Mouse (Mus musculus) kidney, embryonic 14.5 days (tissue): ENCODE data around the gene Dnah5. TPM values are rescaled to one million over a fixed set of nuclear protein-coding genes. Genes with fewer than 3 reads are reported as not detected.

Source experiments
- ATAC-seq: fragments of 200-750 bp; cut with Nextera tagmentation; 2 replicates; pipeline ENCODE4 v1.8.0; 2017; ENCODE audit warnings: moderate number of reproducible peaks, mild to moderate bottlenecking, moderate TSS enrichment, moderate library complexity; ENCODE audit not compliant: low FRiP score, low TSS enrichment
- H3K27ac ChIP-seq: fragments of 300-500 bp; sonication (generic); 2 replicates; pipeline ENCODE4 v1.5.1; 2014; ENCODE audit warnings: low read depth, mild to moderate bottlenecking, low read length, moderate library complexity, mixed read lengths
- H3K27me3 ChIP-seq: fragments of 300-500 bp; sonication (generic); 2 replicates; pipeline ENCODE4 v1.6.1; 2014; ENCODE audit warnings: mild to moderate bottlenecking, low read length; ENCODE audit not compliant: control insufficient read depth, insufficient read depth
- H3K36me3 ChIP-seq: fragments of 300-500 bp; sonication (generic); 2 replicates; pipeline ENCODE4 v1.6.1; 2014; ENCODE audit warnings: low read length, mixed read lengths; ENCODE audit not compliant: control insufficient read depth, insufficient read depth
- H3K4me1 ChIP-seq: fragments of 300-500 bp; sonication (generic); 2 replicates; pipeline ENCODE4 v1.6.1; 2014; ENCODE audit warnings: low read length, mixed read lengths; ENCODE audit not compliant: control insufficient read depth, insufficient read depth
- H3K4me2 ChIP-seq: fragments of 300-500 bp; sonication (generic); replicated peaks from 2 replicates; pipeline ENCODE4 v1.6.1; 2014; ENCODE audit warnings: low read depth, mild to moderate bottlenecking, low read length
- H3K4me3 ChIP-seq: fragments of 300-500 bp; sonication (generic); 2 replicates; pipeline ENCODE4 v1.5.1; 2014; ENCODE audit warnings: mild to moderate bottlenecking, low read length
- H3K9ac ChIP-seq: fragments of 300-500 bp; sonication (generic); 2 replicates; pipeline ENCODE4 v1.6.1; 2014; ENCODE audit warnings: low read depth, mild to moderate bottlenecking, low read length, moderate library complexity
- H3K9me3 ChIP-seq: fragments of 300-500 bp; sonication (generic); 2 replicates; pipeline ENCODE4 v1.6.1; 2016; ENCODE audit warnings: low read length; ENCODE audit not compliant: control insufficient read depth
- WGBS: fragments of 180-500 bp; shearing (Covaris S2); extraction: QIAGEN DNeasy Blood & Tissue Kit; methylation state at CpG from one replicate; pipeline ENCODE4 v1.1.7; 2014; 5-methylcytosine and 5-hydroxymethylcytosine counted together
- polyA plus RNA-seq: library from polyadenylated mRNA; unstranded; fragments of >200 nt; fragmentation: Nextera tagmentation; extraction: Ambion mirVana; gene quantifications from 2 replicates; pipeline ENCODE4 v1.2.1, GENCODE M21; 2014

The Dnah5 gene
- polyA plus RNA-seq, 1 experiment from 2014 or later, result 0.18 TPM

DNA sequence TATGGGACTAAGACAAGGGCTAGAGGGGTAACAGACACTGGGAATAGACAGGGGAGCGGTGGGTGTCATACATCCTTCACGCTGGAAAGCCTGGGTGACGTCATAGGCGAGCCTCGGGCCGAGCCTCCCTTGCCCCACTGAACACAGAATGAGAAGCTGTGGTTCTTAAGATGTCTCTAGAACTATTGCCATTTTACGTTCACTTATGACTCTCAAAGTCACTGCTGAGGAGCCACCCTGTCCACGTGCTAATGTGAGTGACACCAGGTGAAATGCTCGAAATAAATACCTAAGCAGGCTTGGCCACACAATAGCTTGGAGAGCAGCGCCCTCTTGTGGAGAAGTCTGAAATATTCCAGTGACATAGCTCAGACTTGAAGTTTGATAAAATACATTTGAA is 21.7 kb upstream of the Dnah5 start:
- H3K4me1 ChIP-seq, result no peaks in the 10 kb centered on the region
- ATAC-seq, result peak; percentile 88
- H3K9ac ChIP-seq, result no peak overlapping the region
- H3K4me3 ChIP-seq, result peak overlapping the region; percentile 28
- no peaks in the 10 kb centered on the region for H3K9me3 ChIP-seq
- H3K4me2 ChIP-seq, result peak overlapping the region; percentile 56
- H3K36me3 ChIP-seq, result no peaks in the 10 kb centered on the region
- no peaks in the 10 kb centered on the region for H3K27me3 ChIP-seq
- H3K27ac ChIP-seq, result no peak overlapping the region
- WGBS, result 14% methylated on average over 10 of the region's 10 CpGs

GRCm38 (mm10) chr15:28182567-28182966 is 21.0 kb upstream of the Dnah5 start:
- Histone ChIP-seq H3K4me3 (no peak overlapping the region), H3K9ac (no peak overlapping the region), H3K4me1 (no peaks in the 10 kb centered on the region), H3K36me3 (no peaks in the 10 kb centered on the region), H3K9me3 (no peaks in the 10 kb centered on the region), H3K4me2 (no peak overlapping the region), H3K27me3 (no peaks in the 10 kb centered on the region), H3K27ac (no peak overlapping the region)
- ATAC-seq, result no peak
- WGBS, result 75% methylated on average over 3 of the region's 3 CpGs

DNA sequence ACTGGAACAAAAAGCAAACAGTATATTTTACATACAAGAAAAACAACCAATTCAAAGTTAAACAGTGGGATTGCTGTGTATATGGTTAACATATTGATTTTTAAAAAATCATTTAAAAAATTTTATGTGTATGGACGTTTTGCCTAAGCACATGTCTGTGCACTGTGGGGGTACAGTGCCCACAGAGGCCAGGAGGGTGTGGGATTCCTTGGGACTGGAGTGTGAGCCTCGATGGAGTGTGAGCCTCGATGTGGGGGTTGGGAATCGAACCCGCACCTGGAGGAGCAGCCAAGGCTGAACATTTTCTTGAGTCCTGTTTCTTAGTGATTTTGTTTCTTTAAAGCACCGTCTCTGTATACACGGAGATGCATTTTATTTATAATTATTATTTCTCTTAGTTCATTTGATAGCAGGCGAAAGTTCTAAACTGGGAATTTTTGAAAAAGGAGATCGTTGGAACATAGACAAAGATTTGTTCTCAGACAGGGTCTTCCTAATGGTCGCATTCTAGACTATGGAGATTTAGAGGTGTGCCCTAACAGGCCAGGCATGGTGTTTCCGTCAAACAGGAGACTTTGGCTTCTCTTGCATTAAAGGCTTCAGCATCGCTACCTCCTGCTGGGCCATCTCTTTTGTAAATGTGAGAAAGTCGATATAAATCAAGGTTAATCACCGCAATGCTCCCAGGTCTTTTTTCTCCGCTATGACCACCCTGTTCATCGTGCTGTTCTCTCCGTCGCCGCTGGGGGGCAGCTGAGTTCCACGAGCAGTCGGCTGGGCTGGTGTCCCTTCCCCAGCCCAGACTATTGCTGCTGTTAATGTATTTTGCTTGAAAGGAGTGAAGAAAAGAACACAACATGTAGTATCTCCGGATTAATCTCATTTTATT is 15.8 kb upstream of the Dnah5 start:
- H3K9me3 ChIP-seq, result no peaks in the 10 kb centered on the region
- 23% methylated on average over 22 of the region's 22 CpGs for WGBS
- no peak overlapping the region for H3K4me3 ChIP-seq
- no peak overlapping the region for H3K4me2 ChIP-seq
- peak; percentile 84 for ATAC-seq
- H3K9ac ChIP-seq, result no peak overlapping the region
- no peaks in the 10 kb centered on the region for H3K4me1 ChIP-seq
- no peaks in the 10 kb centered on the region for H3K36me3 ChIP-seq
- H3K27me3 ChIP-seq, result no peaks in the 10 kb centered on the region
- no peak overlapping the region for H3K27ac ChIP-seq

DNA sequence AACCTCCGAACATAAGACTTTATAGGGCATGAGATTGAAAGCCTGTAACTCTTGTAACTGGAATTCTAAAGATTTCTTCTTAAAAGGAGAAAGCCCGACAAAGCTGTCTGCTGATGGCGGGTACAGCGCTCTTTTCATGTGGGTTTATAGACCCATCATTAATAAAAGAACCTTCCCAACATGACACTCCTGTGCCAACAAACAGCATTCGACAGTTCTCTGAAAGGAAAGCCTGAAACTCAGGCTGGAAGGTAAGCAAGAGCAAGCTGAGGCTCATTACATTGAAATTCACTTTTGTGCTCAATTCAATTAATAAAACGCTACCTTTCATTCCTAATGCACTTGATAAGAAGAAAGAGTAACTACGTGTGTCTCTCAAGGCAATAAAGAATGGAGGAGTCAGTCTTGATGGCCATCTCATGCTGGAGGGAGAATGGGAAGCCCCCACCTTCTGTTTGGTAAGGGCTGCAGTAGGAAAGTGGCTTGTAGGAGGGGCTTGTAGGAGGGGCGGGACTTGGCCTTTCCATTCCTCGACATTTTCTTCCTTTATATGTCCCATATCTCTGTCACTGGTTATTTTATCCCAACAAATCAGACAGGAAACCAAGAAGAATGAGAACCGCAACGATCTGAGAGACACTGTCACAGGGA is 15.1 kb upstream of the Dnah5 start:
- 70% methylated on average over 11 of the region's 11 CpGs for WGBS
- no peak overlapping the region for H3K27ac ChIP-seq
- no peaks in the 10 kb centered on the region for H3K36me3 ChIP-seq
- H3K4me1 ChIP-seq, result no peaks in the 10 kb centered on the region
- H3K4me3 ChIP-seq, result no peak overlapping the region
- H3K9me3 ChIP-seq, result no peaks in the 10 kb centered on the region
- ATAC-seq, result no peak
- H3K4me2 ChIP-seq, result no peak overlapping the region
- no peak overlapping the region for H3K9ac ChIP-seq
- no peaks in the 10 kb centered on the region for H3K27me3 ChIP-seq

DNA sequence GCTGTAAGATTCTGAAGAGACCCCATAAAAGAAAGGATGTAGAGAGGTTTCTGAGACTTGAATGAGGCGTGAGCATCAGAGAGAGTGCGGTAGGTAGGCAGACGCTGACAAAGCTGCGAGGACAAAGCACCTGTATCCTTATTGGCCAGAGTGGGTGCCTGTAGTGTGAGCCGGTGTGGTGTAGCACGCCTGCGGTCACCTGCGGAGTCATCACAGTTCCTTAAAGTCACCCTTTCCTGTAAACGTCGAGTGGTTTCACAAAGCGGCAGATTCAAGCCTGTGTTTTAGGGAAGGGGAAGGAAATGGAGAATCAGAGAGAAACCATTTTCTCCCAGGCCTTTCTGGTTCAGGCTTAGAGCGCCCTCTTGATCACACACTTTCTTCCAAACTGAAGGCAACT is 13.9 kb upstream of the Dnah5 start:
- Histone ChIP-seq H3K36me3 (no peaks in the 10 kb centered on the region), H3K9ac (no peak overlapping the region), H3K4me1 (no peaks in the 10 kb centered on the region), H3K9me3 (no peaks in the 10 kb centered on the region), H3K27ac (no peak overlapping the region), H3K4me3 (no peak overlapping the region), H3K4me2 (no peak overlapping the region), H3K27me3 (no peaks in the 10 kb centered on the region)
- ATAC-seq, result no peak
- 54% methylated on average over 12 of the region's 12 CpGs for WGBS

- ATAC-seq, result no peak
- no peak overlapping the region for H3K27ac ChIP-seq
- 55% methylated on average over 4 of the region's 4 CpGs for WGBS
Observed at GRCm38 (mm10) chr15:28198609-28199008, 4.9 kb upstream of the Dnah5 start.

GRCm38 (mm10) chr15:28204626-28205025 is 1.1 kb downstream of the Dnah5 start:
- Histone ChIP-seq H3K9ac (no peak overlapping the region), H3K36me3 (no peaks in the 10 kb centered on the region), H3K4me3 (no peak overlapping the region), H3K9me3 (no peaks in the 10 kb centered on the region), H3K27ac (no peak overlapping the region), H3K27me3 (no peaks in the 10 kb centered on the region), H3K4me2 (no peak overlapping the region), H3K4me1 (no peaks in the 10 kb centered on the region)
- ATAC-seq, result no peak
- 83% methylated on average over 3 of the region's 3 CpGs for WGBS

More at GRCm38 (mm10) chr15:28198609-28199008, 4.9 kb upstream of the Dnah5 start:
- no peak overlapping the region for H3K9ac ChIP-seq
- H3K9me3 ChIP-seq, result no peaks in the 10 kb centered on the region
- no peaks in the 10 kb centered on the region for H3K4me1 ChIP-seq
- no peaks in the 10 kb centered on the region for H3K27me3 ChIP-seq
- H3K4me3 ChIP-seq, result no peak overlapping the region
- no peaks in the 10 kb centered on the region for H3K36me3 ChIP-seq
- no peak overlapping the region for H3K4me2 ChIP-seq

GRCm38 (mm10) chr15:28207545-28207944 is 4.0 kb downstream of the Dnah5 start:
- Histone ChIP-seq H3K9ac (no peak overlapping the region), H3K27me3 (no peaks in the 10 kb centered on the region), H3K4me1 (no peaks in the 10 kb centered on the region), H3K36me3 (no peaks in the 10 kb centered on the region), H3K4me3 (no peak overlapping the region), H3K9me3 (no peaks in the 10 kb centered on the region), H3K27ac (no peak overlapping the region), H3K4me2 (no peak overlapping the region)
- whole genome bisulfite sequencing, result 11% methylated on average over 2 of the region's 2 CpGs
- ATAC-seq, result peak; percentile 73; the same call in 1 of the 2 replicates

DNA sequence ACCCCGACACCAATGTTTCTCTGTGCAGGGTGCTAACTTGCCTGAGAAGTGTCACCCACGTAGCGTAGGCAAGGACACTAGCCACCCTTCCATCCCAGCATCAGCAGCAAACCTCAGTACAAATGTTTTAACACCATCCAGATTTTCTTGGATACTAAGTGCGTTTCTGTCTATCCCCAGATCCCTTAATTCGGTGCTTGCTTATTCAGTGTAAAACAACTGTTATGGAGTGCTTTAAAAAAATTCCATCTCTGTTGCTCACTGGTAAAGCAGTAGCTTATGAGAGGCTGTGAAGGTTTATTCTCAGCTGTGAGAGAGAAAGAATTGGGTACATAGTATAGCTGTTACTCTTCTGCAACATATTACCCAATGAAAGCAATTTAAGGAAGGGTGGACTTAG is 9.5 kb downstream of the Dnah5 start:
- no peaks in the 10 kb centered on the region for H3K9me3 ChIP-seq
- no peaks in the 10 kb centered on the region for H3K36me3 ChIP-seq
- H3K27me3 ChIP-seq, result no peaks in the 10 kb centered on the region
- no peak overlapping the region for H3K9ac ChIP-seq
- no peak for ATAC-seq
- H3K27ac ChIP-seq, result no peak overlapping the region
- H3K4me1 ChIP-seq, result no peaks in the 10 kb centered on the region
- no peak overlapping the region for H3K4me2 ChIP-seq
- no peak overlapping the region for H3K4me3 ChIP-seq
- WGBS, result 84% methylated on average over 5 of the region's 5 CpGs
